Mouse (Mus musculus) erythroblast, embryonic 14.5 days (primary cell): ENCODE measurements around the gene Tex14.

Experiments used
- GATA1 ChIP-seq: IDR thresholded peaks from 2 replicates; pipeline ENCODE4 v1.6.1; 2012; ENCODE audit warnings: low read length, inconsistent platforms, mixed read lengths
- TAL1 ChIP-seq: IDR thresholded peaks from 3 replicates; pipeline ENCODE4 v1.6.1; 2012; ENCODE audit warnings: low read length, inconsistent platforms, mixed read lengths

- TF ChIP-seq GATA1 (no peak), TAL1 (no peak)
Observed at GRCm38 (mm10) chr11:87578963-87579601, 174.2 kb downstream of the Tex14 start.
